Mouse (Mus musculus) testis, adult 2 months (tissue): ENCODE measurements around the gene Chrnb1.

Experiments used
- CTCF ChIP-seq: fragments of 200-500 bp; IDR thresholded peaks from 2 replicates; pipeline ENCODE4 v1.5.1; 2012; ENCODE audit warnings: low read depth, mild to moderate bottlenecking, inconsistent platforms, low read length, moderate library complexity; ENCODE audit not compliant: control insufficient read depth, insufficient read depth, insufficient replicate concordance
- POLR2A ChIP-seq: fragments of 200-500 bp; IDR thresholded peaks from 2 replicates; pipeline ENCODE4 v1.6.1; 2012; ENCODE audit warnings: low read depth, mild to moderate bottlenecking, inconsistent platforms, low read length, moderate library complexity; ENCODE audit not compliant: control insufficient read depth

DNA sequence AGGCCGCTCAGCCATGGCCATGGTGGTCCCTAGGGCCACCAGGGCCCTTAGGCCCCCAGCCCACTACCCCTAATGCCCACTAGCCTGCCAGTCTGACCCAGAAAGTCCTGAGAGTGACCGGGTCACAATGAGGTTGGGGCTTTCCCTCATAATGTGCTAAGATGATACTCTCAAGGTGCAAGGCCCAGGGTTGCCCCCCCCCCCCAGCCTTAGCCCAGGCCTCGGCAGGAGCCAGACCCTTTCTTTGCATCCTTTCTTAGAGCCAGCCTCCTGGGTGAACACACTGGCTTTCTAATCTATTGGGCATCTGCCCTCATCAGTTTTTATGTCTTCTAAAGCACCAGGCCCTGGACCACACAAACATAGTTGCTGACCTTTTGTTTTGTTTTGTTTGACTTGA lies 26.3 kb upstream of the Chrnb1 start, which contains the start of gene Spem1:
- no peak; the same call in 1 of the 2 replicates for TF ChIP-seq POLR2A
- no peak for TF ChIP-seq CTCF
